Mouse (Mus musculus) yolk sac, embryonic 10.5 days (tissue): ENCODE results near the gene Rab11fip4.
"Not testable (repeated sequence)": the region's sequence is repeated elsewhere in the genome, so short reads cannot be mapped to it uniquely, and the experiment has no call there.

Experiments used
- DNase-seq: peaks from one replicate; pipeline ENCODE4 v3.0.0-alpha.2; 2017; ENCODE audit warnings: low spot score

Rab11fip4 gene

DNA sequence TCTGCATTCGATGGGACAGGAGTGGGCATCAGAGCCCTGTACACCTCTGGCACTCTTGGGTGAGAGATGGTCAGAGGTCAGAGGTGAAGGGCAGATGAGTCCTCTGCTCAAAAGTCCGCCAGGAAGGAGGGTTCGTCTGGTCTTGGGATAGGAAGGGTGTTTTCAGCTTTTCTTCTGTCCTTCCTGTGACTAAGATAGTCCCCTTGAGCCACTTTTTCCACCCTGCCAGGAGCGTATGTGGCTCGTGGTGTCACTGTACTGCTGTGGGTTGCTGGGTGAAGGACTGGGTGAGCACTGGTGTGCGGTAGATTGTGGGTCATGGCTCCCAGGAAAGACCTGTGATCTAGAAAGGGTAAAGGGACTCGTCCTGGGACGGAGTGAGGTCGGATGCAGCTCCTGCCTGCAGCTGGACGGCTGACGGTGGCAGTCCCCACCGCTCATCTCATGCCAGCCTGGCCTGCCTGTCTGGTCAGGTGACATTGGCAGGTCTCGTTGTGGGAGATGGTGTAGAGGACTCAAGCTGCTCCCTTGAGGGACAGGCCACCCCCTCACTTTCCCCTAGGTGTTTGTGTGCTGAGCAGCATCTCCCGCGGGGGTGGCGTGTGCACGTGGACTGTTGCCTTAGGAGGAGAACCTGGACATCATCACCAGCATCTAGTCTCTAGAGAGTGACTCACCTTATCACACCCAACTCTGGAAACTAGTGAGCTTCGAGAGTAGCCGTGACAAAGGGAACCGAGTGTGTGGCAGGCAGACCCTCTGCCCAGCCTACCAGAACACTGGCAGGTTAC, 87.5 kb downstream of the Rab11fip4 start:
- no peak for DNase-seq

DNA sequence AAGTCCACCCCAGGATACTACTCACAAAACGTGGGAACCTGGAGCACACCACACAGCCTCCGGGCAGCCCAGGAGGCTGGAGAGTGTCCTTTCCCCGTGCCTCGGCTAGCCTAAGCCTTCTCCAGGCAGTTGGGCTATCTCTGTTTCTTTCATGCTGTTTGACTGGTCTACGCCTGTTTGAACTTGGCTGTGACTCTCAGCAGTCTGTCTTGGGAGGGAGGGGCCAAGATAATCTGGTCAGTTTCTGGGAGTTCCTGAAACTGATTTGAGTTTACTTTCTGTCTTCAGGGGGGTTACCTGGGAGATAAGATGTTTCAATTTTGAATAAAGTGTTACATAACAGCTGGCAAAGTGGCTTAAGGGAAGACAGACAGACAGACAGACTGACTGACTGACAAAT, 88.9 kb downstream of the Rab11fip4 start:
- no peak for DNase-seq

DNA sequence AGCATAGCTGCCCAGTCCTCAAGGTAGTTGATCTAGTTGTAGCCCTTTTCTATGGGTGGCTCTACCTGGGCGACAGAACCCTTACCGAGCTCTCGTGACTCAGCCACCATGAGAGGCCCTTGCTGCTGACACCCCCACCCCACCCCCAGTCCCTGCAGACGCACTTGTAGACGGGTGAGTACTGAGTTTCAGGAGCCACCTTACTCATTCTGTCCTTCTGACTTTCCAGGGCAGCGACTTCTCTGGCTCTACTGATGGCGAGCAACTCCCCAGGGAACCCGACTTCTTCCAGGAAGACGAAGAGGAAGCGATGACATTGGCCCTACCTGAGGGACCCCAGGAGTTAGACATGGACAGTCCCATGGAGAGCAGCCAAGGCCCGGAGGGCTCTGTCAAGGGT, 89.5 kb downstream of the Rab11fip4 start:
- no peak for DNase-seq

DNA sequence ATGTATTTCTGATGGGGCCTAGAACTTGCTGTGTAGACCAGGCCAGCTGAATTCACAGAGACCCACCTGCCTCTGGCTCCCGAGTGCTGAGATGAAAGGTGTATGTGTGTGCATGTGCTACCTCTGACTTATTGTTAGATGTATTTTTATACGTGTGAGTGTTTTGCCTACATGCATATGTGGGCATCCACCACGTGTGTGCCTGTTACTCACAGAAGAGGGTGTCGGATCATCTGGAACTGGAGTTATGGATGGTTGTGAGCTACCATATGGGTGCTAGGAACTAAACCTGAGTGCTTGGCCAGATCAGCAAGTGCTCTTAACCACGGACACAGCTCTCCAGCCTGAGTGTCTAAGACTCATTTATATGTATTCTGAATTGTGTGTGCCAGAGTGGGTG, 90.2 kb downstream of the Rab11fip4 start:
- DNase-seq = no peak

DNA sequence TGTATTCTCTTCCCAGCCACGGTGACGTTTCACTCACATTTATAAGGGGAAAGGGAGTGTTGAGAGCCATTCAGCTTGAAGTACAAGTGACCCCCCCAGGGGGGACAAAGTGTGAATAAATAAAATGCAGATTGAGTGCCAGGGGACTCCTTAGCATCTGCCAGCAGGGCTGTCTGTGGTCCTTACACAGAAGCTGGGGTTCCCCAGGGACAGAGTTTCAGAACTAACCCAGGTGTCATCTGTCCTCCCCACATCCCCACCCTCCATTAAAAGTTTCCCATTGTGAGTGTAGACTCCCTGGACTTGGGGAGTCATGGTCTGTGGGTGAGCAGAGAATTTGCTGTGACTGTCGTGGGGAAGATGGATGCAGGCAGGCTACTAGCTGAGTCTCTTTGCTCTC, 90.8 kb downstream of the Rab11fip4 start:
- DNase-seq = no peak

DNA sequence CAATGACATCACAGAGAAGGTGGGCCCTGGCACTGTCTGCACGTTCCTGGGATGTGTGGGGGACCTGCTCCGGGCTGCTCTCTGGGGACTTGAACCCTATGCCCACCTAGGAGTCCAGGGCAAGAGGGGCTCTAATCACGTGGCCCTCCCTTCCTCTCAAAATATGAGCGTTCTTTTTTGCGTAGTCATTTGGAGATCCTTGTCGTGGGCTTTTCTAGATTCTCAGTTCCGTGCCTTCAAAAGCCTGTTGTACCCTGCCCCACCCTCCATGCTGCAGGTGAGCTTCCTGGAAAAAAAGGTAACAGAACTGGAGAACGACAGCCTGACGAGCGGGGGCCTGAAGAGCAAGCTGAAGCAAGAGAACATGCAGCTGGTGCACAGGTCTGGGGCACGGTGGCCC, 94.1 kb downstream of the Rab11fip4 start:
- no peak for DNase-seq

DNA sequence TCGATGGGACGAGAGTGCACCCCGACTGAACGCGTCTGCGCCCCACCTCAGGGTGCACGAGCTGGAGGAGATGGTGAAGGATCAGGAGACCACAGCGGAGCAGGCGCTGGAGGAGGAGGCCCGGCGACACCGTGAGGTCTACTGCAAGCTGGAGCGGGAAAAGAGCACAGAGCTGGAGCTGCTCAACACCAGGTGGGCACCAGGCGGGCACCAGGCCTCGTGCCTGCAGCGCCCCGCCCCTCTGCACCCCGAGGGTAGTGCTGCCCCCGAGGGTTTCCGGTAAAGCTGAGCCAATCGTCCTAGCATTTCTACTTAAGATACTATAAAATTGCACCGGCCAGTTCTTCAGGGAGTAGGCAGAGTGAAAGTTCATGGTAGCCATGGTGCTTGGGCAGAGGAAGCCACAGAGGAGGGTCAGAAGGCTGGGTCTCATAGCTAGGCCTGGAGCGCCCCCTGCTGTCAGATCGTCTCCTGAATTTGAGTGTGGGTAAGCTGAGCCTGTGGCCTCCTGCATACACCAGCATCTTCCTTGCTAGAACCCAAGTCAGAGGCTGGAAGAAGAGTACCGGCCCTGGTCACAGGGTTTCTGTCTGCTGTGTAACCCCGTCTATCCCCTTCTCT, 95.6 kb downstream of the Rab11fip4 start:
- DNase-seq = peak; percentile 82

DNA sequence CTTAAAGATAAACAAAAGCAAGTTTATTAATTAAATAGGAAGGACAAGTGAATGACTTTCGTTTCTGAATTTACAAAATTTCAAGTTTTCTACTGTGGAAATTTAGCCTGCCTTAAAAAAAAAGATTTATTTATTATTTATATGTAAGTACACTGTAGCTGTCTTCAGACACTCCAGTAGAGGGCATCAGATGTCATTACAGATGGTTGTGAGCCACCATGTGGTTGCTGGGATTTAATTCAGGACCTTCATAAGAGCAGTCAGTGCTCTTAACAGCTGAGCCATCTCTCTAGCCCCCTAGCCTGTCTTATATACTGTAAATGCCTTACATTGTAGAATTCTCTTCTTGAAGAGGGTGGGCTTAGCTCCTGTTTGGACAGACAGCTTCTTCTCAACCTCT, 98.9 kb downstream of the Rab11fip4 start:
- no peak for DNase-seq

DNA sequence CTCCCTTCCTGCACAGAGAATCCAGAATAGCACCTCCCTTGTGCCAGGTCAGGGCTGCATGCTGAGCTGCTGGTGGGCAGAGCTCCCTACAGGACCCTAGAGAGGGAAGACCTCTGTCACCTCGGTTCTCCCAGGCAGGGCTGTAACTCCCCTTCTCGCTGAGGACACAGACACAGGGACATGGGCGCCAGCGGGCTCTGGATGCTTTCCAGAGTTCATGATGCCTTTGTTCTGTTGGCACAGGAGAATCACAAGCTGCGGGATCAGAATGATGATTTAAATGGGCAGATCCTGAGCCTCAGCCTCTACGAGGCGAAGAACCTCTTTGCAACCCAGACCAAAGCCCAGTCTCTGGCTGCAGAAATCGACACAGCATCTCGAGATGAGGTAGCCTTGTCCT, 100.5 kb downstream of the Rab11fip4 start:
- DNase-seq = no peak

DNA sequence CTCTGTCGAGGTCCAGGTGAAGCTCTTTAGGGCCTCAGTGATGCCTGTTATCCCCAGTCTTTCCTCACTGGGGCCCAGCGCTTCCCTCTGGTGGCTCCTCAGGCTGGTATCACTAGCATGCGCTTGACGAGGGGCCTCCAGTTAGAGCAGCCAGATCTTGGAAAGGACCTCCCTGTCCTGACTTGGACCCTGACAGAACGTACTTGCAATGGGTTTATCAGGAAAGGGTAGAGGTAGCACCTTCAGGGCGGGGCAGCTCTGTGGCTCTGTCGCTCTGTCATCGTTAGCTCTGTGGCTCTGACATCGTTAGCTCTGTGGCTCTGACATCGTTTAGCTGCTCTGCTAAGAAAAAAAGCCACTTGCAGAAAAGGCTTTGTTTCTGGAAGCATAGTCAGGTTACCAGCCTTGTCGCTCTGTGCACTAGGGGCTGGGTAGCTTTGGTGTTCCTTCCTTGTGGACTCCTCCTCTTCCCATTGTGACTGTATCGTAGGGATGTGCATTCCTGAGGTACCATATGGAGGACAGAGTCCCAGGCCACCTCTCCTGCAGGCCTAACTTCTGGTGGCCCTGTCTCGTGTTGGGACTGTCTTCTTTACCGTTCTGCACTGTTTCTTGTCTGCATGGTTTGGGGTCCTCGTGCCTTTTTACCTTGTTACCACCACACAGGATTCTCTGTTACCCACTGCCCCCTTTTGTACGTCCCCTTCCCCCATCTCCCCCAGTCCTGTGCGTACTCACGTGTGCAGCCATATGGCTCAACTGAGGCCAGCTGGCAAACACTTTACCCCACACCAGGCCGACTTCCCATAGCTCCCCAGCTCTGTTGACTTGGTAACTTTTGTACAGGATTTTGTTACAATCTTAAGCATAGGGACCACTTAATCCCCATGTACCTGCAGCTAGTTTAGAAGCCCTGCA, 105.6 kb downstream of the Rab11fip4 start:
- no peak for DNase-seq

DNA sequence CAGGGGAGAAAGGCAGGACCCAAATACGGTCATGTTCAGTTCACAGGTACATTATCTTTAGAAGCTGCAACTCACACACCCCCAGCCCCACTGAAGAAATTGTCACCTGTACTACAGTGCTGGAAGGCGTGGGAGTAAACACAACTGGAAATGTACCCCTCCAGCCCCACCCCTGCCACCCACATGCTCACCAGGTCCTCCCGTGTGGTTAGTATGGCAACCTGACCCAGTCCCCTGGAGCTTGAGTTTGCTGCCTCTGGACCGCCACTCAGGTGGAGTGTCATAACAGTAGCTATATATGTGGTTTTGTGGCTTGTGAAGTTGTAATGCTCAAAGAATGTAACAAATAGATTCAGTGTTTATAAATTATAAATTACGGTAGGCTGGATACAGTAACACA, 107.1 kb downstream of the Rab11fip4 start:
- DNase-seq = no peak

DNA sequence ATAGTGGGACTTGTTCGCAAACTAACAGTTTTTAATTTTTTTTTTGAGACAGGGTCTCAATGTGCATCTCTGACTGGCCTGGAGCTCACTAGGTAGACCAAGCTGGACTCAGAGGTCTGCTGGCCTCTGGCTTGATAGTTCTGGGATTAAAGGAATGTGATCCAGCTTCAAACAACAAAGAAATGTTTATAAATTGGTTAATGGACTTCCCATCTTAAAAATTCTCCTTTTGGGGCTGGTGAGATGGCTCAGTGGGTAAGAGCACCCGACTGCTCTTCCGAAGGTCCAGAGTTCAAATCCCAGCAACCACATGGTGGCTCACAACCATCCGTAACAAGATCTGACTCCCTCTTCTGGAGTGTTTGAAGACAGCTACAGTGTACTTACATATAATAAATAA, 107.5 kb downstream of the Rab11fip4 start:
- DNase-seq = not testable (repeated sequence)

DNA sequence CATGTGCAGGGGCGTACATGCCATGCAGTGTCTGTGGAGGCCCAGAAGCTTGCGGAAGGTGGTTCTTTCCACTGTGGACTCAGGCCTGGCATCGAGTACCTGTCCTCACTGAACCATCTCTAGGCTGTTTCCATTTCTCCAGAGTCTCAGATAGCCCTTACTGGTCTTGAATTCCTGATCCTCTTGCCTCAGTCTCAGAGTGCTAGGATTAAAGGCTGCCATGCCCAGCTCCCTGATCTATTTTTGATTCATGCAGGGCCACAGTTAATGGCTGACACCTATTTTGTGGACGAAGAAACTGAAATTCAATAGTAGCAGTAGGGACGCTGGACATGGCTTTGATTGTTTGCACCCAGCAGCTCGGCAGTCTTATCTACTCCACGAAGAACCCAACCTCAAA, 110.5 kb downstream of the Rab11fip4 start:
- no peak for DNase-seq

DNA sequence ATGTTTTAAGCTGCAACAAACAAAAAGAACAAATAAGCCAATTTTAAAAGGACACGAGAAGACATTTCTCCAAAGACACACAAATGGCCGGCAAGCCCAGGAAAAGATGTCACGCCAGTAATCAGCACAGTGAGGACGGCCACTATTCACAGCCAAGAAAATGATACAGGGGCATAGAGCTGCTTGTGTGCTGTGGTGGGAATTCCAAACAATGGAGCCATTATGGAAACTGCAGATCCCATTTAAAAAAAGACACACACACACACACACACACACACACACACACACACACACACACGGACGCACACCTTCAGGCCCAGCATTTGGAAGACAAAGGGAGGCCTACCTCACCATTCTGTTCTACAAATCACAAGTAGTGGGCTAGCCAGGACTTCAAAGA, 111.1 kb downstream of the Rab11fip4 start:
- no peak for DNase-seq

DNA sequence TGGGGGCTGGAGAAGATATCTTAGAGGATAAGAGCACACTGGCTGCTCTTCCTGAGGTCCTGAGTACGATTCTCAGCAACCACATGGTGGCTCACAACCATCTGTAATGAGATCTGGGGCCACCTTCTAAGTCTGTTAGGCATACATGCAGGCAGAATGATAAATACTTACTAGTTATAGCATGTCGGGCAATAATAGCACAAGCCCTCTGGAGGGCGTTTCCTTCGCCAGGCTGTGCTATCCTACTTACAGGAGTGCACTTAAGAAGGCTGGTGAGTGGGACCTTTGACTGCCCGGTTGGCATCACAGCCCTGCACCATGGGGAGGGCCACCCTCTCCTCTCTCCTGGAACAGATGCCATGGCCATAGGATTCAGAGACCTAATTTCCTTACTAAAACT, 112.4 kb downstream of the Rab11fip4 start:
- DNase-seq = peak; percentile 48

DNA sequence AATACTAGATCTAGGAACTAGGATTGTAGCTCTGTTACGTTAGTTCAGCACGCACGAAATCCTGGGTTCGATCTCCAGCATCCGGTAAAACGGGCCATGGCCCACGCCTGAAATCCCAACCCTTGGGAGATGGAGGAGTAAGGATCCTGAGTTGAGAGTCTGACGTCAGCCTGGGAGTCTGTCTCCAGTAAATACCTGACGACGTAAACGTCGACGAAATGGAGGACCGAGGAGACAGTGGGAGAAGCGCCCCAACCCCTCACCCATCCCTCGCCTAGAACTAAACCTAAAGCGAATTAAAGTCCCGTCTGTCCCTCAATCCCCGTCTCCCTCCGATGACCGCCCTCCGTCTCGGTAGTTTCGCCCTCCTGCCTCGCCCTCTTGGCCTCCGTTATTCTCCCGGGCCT, 112.9 kb downstream of the Rab11fip4 start:
- no peak for DNase-seq

DNA sequence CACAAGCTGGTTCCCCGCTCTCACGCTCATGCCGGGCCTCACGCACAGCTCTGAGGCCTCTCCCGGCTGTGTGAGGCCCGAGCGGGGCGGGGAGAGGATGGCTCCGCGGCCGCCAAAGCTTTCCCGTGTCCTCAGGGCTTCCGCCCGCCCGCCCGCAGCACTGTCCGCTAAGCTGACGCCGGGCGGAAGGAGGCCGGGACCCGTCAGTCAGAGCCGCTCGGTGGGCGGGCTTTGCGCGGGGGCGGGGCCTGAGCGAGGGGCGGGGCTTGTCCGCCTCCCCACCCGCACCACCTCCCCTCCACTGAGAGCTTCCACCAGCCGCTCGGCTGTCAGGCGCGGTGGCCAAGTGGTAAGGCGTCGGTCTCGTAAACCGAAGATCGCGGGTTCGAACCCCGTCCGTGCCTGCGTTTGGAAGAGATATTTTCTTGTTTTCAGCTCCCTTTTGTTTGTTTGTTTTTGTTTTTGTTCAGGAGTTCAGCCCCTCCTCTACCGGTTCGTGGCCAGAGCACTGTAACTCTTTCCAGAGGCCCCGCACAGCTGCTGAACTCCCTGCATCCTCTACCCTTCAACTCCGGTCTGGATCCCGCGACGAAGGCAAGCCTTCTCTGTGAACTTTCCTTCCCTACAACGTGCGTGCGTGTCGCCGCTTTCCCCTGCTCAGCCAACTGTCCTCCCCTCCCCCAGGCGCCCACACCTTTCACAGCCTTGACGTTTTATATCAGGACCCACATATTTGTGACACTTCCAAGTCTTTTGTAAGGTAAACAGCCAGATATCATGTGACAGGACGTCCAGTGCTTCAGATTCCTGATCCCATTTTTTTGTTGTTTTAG, 113.5 kb downstream of the Rab11fip4 start:
- DNase-seq = peak; percentile 97

DNA sequence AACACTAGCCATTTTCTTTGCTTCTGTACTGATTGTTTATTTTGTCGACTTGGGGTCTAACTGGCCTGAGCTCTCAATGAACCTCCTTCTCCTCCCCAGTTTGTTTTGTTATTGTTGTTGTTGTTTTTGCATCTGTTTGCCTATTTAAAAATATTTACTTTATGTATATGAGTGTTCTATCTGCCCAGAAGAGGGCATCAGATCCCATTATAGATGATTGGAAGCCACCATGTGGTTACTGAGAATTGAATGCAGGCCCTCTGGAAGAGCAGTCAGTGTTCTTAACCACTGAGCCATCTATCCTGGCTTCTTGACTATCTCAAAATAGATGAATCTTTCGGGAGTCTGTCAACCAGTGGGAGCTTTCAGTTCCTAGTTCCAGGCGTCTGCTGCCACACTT, 116.1 kb downstream of the Rab11fip4 start:
- no peak for DNase-seq

DNA sequence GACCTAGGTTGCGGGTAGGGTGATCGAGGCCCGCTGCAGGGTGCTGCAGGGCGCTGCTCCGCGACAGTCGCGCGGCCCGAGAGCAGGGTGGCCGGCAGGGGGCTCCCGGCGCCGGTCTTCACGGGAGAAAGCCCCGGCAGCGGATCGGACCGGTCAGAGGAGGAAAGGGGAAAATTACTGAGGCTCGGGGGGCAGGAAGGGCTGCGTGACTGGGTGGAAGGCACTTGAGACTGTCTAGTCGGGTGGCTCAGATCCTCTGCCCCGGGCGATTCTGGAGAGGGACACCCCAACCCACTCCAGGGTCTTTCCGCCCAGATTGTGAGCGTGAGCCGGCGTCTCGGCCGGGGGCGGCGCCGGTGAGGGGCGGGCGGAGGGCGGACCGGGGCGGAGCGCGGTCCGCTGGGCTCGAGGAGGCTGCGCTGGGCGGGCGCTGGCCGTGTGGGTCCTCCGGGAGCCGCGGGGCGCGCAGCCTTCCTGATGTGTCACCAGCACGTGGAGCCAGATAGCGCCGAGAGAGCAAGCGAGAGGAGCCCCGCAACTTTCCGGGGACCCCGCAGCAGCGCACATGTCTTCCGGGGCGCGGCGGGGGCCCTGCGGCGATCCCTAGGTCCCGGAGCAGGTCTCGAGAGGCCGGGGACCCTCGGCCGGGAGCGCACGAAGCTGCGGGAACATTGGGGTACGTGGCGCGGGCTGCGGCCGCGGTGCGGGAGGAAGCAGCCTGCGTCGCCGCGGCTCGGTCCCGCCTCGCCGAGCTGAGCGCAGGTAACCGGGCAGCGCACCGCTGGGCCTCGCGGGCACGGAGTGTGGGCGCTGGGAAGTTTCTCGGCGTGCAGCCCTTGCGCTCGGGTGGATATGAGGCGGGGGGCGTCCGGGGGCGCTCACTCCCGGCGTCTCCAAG, 120.1 kb downstream of the Rab11fip4 start:
- DNase-seq = peak; percentile 87

DNA sequence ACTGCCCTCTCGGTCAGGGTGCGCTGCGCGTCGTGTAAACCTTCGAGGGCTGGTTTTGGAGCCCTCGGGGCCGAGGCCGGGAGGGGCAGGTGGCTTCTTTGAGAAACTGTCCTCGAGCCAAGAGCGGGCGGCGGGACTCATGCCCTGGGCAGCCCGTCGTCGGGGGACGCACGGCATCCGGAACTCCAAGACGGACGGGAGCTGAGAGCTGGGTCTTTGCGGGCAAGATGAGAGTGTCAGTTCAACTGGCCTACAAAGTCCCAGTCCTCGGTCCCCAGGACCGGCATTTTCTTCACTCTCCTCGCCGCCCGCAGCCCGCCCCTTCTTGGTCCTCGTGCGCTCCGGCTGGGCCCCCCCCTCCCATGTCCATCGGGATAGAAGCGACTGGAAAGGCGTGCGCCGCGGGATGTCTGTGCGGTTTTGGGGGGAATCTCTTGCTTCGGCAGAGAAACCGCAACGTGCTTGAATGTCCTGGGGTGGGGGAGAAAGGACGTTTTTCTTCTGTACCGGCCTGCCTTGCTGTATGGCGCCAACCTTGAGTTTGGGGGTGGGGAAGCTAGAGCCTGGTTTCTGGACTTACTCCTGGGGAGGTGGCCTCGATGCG, 120.9 kb downstream of the Rab11fip4 start:
- peak; percentile 51 for DNase-seq
